Mouse (Mus musculus) adrenal gland, postnatal 10 days (tissue): ENCODE measurements around the gene Hfm1. TPM values are rescaled to one million over a fixed set of nuclear protein-coding genes. Genes with fewer than 3 reads are reported as not detected.

Experiments
- DNase-seq: peaks from one replicate; pipeline ENCODE4 v3.0.0; 2021; ENCODE audit warnings: mixed read lengths
- microRNA-seq: library from miRNA; unstranded; fragments of <30 nt; microRNA quantifications from one replicate; pipeline ENCODE4 v1.2.0, GENCODE M21; 2021
- total RNA-seq, 2 experiments: library from RNA; stranded (reverse); gene quantifications; 2 replicates each; pipeline ENCODE4 v1.2.3; 2021

Hfm1 gene
- total RNA-seq, 2 experiments from 2014 or later, result 0.12 to 0.30 TPM

DNA sequence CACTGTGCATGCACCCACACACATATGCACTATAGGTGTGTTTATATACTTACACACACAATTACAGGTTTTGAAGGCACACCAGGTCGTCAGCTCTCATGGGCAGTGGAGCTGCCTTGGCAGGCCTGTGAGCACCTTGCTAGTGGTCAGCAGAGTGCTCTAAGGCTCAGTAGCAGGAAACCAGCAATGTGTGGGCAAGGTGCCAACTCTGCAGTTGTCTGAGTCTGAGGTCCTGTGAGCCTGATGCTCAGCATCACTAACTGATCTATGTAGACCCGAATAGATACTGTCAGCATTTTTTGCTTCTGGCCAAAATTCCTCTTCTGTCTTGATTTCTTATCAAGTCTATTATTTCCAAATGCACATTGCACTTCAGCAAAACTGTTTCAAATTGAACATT lies 82.2 kb downstream of the Hfm1 start:
- peak; percentile 11 for DNase-seq

- DNase-seq, result no peak
These were observed 93.1 kb downstream of the Hfm1 start for GRCm38 (mm10) chr5:106833025-106833424.

DNA sequence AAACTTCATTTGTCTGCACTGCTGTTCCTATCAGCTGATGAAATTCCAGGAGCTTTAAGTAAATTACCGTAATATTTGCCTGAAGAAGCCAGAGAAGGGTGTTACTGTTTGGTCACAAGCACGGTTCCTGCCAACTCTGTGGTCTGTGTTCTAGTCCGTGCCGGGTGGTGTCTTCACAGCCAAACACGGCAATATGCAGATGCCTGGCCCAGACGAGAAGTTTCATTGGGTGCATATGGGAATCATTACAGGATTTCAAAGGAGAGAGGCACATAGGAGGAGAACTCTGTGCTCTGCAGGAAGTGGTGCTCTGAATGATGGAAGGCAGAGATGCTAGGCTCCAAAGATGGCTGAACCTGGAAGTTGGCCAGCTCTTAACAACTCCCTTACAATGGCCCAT lies 94.7 kb downstream of the Hfm1 start:
- no peak for DNase-seq

GRCm38 (mm10) chr5:106830775-106831174 lies 95.3 kb downstream of the Hfm1 start:
- DNase-seq, result no peak

DNA sequence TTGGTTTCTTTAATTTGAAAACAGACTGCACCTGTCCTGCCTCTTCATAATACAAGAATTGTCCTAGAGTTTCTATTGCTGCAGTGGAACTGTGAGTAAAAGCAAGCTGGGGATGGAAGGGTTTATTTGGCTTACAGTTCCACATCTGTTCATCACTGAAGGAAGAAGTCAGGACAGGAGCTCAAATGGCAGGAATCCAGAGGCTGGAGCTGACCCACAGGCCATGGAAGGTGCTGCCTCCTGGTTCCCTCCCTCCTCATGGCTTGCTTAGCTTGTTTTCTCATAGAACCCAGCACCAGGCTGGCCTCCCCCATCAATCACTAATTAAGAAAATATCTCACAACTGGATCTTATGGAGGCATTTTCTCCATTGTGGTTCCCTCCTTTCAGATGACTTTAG lies 99.4 kb downstream of the Hfm1 start:
- no peak for DNase-seq

GRCm38 (mm10) chr5:106826044-106826443 lies 100.1 kb downstream of the Hfm1 start:
- no peak for DNase-seq

DNA sequence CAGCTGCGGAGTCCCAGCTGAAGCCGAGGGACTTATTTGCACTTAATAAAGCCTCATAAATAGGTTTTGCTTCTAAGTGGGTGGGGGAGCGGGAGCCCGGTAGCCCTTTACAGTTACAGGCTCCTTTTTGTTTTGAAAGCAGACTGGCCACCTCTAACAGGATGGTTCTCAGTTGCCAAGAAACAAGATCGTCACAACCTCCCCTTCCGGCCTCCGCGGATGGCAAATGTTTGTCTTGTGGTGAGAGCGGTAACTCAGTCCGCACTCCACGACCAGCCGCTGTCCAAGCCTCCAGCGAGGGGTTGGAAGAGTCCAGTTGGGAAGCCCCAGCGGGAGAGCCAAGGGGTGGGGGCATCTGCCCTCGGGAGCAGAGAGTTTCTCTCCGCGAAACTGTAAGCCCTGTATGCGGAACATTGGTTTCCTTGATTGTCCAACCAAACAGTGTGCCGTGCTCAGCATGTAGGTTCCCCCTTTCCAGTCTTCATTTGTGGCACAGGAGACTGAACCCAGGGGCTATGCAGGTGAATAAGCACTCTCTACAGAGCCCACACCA lies 100.7 kb downstream of the Hfm1 start:
- DNase-seq, result peak; percentile 47

GRCm38 (mm10) chr5:106824716-106825115 lies 101.4 kb downstream of the Hfm1 start:
- no peak for DNase-seq

DNA sequence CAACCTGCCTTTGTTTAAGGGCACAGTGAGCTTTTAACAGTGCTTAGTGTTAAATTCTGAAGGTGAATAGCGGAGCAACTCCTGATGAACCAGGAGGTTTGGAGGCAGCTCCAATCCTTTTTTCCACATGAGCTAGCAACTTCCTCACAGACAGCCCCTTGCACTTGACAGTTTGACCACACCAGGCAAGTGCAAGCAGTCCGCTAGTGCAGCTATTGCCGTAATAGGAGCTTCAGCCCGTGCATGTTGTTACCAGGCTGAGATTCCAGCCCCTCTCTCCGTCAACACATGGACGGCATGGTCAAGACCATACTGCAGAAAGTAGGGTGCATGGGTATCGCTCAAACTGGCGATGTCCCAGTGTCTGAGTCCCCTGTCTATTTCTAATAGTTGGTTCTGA lies 106.5 kb downstream of the Hfm1 start:
- DNase-seq, result no peak

GRCm38 (mm10) chr5:106815923-106816654 lies 110.0 kb downstream of the Hfm1 start:
- no peak for DNase-seq

- no peak for DNase-seq
These were observed 111.5 kb downstream of the Hfm1 start for GRCm38 (mm10) chr5:106814611-106815010.

DNA sequence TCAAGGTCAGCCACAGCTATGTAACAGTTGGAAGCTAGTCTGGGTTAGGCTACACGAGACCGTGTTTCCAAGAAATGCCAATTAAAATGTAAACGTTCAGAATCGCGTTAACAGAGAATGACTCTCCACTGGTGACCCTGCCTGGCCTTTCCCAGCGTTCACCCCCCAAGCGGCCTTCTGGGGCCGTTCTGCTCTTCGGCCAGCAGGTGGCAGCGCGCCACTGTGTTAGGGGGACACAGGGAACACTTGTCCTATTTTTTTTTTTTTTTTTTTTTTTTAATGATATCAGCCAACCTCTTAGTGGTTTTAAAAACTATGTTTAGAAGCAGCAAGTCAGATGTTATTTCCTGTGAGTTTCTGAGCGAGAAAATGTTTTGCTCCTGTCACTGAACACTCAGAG lies 123.0 kb downstream of the Hfm1 start:
- DNase-seq, result peak; percentile 83

DNA sequence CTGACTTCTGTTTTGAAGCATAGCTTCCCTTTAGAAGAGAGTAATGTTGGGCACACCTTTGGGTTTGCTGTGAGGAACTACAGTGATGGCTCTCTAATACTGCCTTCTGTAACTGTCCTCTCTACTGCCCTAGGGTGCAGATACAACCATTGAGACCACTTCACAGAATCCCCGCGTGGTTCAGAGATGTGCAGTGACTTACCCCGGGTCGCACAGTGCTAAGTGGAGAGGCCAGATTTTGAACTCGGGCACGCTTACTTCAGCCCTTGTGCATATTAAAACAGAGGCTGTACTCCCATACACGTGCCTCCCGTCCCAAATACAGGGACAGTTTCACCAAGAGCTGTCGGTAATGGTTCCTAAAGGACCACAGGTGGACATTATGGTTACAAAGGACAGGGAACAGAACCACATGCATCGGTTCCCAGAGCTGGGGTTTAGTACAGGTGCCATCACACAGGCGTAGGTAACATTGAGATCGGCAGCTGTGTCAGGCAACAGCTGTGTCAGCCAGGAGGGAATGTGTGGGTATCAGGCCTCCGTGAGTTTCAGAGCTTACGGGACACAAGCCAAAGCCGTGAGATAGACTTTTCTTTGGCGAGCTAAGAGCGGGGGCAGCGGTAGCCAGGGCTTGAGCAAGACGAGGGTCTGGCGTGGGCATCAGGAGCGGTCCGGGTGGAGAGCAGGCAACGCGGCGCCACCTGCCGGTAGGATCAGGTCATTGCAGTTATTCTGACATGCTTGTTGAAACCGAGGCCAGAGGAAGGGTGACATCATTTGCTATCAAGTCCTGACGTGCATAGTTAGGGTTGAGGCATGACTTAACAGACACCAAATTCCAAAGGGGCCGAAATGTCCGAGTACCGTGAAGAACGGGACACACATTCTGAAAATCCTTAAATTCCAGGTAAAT lies 124.0 kb downstream of the Hfm1 start:
- peak; percentile 91 for DNase-seq

DNA sequence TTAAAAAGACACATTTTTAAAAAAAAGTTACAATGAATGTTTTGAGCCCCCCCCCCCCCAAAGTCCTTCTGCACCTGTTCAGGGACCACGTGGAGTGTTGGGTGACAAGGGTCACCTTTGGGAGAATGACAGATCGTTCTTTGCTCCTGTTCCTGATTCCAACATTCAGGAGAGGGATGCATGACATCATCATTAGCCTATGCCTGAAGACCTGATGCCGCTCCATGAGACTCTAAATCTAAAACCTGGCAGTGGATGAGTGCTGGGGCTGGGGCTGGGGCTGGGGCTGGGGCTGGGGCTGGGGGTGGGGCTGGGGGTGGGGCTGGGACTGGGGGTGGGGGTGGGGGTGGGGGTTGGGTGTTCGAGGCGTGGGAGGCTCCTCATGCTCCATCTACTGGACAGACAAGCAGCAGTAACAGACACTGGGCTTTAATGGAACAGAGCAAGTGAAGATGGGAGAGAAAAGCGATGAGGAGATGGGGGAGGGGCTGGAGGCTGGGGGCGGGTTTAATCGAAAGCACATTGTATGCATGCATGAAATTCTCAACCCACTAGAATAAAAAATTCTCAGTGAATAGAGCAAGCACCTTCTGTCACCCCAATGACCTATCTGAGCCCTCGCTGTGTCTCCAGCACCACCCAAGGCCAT lies 124.8 kb downstream of the Hfm1 start:
- no peak for DNase-seq

DNA sequence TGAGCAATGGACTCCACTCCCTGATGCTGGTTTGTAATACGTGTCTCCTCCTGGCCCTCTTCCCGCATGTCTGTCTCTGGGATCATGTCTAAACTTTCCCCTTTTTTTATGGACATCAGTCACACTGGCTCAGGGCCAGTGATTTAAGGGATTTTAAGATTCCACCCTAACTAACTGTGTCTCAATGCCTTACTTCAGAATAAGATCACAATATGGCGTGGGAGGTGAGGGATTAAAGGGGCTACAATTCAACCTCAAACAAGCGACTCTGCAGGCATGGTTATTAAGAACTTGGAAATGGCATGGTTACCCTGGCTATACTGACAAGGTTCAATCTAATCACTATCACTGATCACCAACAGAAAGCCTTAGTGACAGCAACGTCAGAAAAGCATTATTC lies 128.2 kb downstream of the Hfm1 start:
- DNase-seq, result no peak

DNA sequence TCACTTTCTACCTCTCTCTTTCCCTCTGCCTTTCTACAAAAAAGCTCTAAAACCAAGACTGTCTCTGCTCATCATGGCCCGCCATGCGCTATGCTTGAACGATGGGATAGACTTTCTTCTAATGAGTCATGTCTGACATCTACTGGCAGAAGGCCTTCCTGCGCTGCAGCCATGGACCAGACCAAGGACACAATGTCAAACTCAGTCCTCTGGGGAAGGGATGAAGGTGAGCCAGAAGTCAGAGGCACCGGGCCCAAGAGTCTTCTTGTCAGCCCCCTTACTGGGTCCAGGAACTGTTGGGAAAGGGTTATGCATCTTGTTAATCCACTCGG lies 134.9 kb downstream of the Hfm1 start:
- DNase-seq, result peak; percentile 40

DNA sequence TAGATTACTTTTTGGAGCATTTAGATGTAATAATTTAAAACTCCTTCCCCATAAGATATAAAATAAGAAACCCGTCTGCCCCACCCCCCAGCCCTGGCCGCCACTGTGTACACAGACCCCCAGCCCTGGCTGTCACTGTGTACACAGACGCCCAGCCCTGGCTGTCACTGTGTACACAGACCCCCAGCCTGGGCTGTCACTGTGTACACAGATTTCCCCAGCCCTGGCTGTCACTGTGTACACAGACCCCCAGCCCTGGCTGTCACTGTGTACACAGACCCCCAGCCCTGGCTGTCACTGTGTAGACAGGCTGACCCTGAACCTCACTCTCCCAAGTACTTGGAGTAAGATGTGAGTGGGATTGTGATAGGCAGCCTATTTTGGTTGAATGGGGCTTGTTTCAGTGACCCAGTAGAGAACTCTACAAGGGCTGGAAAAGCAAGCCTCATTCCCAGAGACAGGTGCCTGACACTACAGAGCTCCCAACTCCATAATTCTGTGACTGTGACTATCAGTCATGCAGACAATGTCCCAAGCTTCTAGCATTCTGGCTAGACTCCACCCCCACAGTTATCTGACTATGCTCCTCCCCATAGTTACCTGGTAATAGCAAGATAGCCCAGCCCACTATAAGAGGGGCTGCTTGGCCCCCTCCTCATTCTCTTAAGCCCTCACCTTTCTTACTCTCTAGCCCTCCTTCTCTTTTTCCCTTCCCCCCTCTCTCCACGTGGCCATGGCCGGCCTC lies 135.5 kb downstream of the Hfm1 start:
- no peak for DNase-seq

Small RNAs within 50 kb of the gene (microRNA-seq; reads per million reads assigned to microRNA genes)
- gene Gm27527, result not detected

Other genes starting within 250 kb of the Hfm1 start
- 10 to 100 TPM; 64.4 to 78.1 TPM for gene Zfp644, start 229.0 kb downstream of the Hfm1 start, total RNA-seq
- 10 to 100 TPM in 1 of 2 experiments, 1 to 10 TPM in 1; 5.7 to 10.6 TPM for gene Cdc7, start 38.0 kb upstream of the Hfm1 start, total RNA-seq